Mouse (Mus musculus): ENCODE results near the gene Foxn3.

Foxn3 gene

DNA sequence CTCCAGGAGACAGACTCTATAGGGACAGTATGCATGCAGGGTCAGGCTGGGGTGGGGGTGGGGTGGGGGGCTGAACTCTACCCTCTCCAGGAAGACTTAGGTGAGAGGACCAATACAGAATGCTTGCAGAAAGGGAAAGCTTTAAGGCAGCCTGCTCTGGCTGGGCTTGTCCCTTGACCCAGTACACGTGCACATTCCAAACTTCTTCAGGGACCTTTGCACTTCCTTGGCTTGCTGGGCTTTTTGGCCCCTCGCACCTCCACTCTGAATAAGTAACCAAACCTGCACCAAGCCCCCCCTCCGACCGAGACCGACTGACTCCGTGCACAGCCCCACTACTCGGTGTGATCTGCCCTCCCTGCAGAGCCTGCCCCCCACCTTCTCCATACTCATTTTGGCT lies 151.3 kb downstream of the Foxn3 start:
- no peak for DNase-seq

DNA sequence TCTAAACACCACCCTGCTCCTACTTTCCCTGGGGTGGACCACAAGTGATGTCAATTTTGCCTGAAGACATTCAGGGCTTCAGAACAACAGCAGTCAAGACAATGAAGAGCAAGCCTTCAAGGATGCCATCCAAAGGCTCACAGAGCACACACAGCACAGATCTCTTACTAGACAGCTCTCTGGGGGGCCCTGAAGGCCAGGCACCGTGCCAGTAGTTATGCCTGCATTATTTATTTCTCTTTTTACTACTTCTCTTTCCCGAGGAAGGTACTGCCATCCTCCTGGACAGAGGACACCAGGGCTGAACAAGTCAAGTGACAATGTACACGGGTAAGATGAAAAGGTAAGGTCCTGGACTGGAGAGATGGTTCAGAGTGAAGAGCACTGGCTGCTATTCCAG lies 154.7 kb downstream of the Foxn3 start:
- no peak for DNase-seq

GRCm38 (mm10) chr12:99408089-99408488 lies 155.3 kb downstream of the Foxn3 start:
- DNase-seq: no peak

DNA sequence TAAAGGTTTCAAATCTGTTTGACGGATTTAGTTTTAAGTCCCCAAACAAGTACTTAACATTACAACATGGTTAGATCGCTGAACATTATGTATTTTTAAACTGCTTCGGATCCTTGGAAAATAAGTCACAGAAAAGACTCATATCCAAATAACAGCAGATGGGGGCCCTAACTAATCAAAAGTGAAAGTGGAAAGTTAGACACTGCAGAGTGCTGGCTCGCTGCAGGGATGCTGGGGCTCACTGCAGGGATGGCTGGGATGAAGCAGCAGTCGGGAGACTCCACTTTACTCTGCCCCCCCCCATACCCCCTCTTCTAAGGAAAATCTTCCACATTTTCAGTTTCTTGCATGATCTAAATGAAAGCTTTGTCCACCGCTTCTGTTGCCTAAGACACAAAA lies 156.1 kb downstream of the Foxn3 start:
- DNase-seq: no peak

DNA sequence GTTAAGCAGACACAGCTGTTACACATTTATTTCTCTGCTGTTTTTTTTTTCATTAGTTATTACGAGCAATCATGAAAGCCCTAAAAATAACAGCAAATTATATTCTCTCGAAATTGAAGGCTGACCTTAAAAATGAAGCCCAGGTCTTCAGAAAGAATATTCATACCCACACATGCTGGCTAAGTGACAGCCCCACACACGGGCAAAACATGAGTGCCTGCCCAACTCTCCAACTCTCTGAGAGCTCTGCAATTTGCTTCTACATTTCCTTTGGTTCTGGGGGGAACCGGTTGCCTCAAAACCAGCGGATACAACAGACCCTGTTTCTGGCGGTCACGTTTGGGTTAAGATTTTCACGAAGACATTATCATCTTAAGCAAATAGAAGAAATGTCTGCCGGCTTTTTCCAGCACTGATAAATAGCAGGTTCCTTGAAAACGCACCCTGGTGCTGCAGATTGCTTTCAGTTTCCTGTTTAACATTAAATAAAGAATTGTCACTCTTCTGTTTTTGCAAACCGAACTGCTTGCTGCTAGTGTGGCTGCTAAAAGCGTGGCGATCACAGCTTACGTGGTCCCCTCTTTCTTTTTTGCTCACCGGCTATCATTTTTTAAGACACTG lies 156.6 kb downstream of the Foxn3 start:
- peak in 1 of 2 experiments; percentile 18 for DNase-seq

DNA sequence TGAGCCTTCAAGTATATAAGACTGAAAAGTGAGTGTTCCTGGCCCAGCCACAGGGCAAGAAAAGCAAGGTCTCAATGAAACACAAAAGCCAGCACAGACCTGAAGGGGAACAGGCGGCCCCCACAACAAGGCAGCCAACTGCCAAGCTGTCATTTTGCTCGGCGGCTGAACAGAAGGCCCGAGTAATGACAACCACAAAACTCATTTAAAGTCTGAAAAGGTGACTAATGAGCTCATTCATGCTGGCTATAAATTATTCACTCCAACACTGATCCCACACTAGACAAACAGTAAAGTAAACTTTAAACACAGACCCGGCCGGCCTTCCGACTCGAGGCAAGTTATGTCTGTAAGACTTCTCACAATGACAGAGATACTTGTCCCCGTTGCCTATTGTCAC lies 157.1 kb downstream of the Foxn3 start:
- peak; percentile 43 to 52 for DNase-seq

DNA sequence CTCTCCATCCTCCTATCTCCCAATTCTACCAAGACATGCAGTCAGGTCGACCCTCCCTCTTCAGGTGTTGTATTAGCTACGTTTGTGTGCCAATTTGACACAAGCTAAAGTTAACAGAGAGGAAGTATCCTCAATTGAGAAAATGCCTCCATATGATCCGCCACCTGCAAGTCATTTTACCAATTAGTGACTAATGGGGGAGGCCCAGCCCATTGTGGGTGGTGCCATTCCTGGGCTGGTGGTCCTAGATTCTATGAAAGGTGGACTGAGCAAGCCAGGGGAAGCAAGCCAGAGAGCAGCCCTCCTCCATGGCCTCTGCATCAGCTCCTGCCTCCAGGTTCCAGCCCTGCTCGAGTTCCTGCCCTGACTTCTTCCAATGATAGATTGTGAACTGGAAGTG lies 158.0 kb downstream of the Foxn3 start:
- DNase-seq: no peak

DNA sequence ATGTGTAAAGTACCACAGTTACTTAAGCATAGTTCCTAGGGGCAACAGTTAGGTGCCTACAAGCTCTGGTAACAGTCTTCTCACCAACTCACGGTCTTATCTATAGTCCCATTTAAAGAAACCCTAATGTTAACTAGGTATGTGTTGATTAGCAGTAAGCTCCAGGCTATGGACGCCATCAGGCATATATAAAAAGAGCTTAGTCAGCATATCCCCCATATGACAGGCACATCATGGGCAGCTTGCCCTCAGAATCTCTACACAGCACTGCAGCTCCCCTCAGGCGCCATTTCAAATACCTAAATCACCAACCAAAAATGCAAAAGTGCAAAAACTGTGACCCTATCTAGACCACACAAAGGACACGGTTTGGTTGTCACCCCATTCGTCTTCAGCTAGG lies 160.4 kb downstream of the Foxn3 start:
- no peak for DNase-seq

DNA sequence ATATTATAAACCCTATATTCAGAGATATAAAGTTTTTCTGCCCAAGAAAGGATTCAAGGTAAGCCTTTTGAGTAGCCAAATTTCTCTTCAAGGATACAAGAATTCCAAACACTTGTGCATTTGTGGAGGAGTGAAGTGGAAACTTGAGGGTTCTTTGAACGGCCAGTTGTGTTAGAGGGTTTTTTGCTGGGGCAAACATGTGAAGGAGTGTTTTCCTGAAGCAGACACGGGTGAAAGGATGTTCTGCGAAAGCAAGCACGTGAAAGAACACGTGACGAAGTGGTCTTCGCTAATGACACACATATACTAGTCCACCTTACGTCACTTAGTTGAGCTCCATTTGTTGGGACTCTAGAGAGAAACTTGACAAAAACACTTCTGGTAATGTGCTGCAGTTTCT lies 162.5 kb downstream of the Foxn3 start:
- no peak for DNase-seq

DNA sequence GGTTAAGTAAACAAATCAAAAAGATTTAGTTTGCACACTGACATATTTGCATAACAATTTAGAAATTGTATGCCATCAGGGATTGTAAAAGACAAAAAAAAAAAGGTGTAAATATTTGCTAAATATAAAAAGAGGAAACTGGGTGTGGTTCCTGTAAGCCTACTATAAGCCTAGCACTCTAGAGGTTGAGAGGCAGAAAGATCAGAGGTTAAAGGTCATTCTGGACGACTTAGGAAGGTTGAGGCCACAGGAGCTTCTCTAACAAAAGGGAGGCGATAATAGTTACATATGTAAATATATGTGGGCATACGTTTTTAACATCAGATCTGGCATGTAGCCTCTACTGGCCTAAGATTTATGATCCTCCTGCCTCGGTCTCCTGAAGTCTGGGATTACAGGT lies 163.8 kb downstream of the Foxn3 start:
- no peak for DNase-seq

DNA sequence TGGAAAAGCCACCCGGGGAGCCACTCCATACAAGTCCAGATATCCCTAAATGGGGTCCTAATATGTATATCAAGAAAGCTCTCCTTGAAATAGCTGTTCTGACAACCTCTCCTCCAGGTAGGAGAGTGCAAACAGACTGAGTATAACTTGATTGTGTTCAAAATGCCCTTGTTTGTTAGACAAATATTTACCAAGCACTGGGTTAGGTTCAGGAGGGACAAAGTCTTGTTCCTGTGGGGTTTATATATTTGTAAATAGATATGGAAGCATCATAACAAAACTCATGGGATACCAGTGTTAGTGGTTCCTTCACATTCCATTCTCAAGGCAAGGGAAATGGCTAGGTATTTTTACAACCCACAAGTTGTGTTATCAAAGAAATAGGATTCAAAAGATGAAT lies 166.9 kb downstream of the Foxn3 start:
- no peak for DNase-seq

DNA sequence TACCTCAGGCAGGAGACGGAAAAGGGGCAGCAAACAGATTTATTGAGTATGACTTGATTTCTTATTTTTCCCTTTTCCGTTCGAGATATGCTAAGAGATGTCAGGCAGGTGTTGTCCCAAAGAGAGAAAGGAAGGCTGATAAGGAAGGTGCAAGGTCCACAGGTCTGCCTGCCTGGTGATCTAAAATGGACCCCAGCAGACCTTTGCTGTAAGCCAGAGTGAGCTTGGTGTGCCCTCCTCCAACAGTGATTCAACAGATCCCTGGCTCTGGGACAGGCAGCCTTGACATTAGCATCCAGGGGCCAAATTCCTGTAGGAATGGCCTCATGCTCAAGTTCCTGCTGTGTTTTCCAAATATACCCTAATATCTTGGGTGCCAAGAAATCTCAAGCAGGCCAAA lies 168.3 kb downstream of the Foxn3 start:
- no peak for DNase-seq

GRCm38 (mm10) chr12:99394676-99395075 lies 168.7 kb downstream of the Foxn3 start:
- DNase-seq: no peak

DNA sequence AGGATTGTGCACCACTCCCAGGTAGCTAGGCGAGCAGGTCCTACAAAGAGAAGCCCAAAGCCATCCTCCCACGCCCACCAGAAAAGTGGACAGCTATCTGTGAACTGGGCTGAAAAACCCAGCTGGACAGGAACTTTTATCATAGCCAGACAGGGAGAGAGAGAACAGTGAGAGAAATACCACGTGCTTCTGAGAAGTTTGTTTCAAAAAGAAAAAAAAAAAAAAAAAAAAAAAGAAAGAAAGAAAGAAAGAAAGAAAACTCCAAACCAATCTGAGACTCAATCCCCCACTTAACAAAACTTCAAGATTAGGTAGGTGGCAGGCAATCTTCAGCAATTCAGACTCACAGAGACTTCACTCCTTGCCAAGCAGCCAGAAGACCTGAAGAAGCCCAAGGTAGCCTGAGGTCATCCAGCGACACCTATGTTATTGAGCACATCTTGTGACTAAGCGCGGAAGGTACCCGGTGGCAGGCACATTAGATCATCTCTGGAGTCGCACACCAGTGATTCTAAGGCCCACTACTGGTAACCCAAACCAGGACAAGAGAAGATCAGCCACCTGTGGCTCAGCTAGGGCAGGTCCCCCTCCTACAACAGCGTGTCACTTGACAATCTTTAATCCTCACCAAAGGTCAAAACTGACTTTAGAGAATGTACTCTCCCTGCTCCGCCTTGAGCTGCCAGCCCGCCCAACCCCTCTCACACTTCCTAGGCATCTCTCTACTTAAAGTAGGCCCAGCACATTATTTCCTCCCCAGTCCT lies 169.3 kb downstream of the Foxn3 start:
- no peak for DNase-seq

GRCm38 (mm10) chr12:99392944-99393866 lies 170.2 kb downstream of the Foxn3 start:
- DNase-seq: peak; percentile 80 to 87

DNA sequence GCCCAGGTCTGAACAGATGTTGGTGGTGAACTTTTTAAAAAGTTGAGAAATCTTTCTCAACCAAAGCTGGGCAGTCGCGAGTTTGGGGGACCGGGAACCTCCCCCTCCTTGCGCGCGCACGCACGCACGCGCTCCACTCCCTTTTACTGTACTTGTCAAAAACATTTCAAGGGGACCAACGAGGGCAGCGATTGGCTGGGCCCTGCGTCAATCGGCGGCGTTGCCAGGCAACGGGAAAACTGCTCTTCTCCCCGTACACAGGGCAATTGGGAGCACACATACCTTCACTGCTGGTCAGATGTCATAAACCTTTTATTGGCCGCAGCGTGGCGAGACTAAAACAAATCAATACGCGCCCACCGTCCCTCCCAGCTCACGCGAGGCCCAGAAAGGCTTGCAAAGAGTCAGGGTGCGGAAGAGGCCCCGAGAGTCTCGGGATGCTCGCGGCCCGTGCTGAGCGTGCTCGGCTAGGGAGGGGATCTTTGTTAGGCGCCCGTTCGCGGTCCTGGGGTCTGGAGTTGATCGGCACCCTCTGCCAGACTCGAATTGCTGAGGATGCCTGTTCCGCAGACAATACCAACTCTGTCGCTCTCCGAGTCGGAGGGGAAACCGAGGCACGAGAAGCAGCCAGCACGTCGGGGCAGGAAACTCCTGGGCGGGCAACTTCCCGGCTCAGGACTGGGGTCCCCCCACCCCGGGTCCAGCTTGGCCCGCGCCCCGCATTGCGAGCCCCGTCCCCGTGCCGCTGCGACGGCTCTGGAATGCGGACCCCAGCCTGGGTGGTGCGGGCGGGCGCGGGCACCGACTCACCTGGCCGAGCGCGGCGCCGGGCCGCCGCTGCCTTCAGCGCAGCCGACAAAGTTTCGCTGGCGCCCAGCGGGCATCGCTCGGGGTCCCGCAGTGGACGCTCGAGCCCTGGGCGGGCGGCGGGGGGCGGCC lies 171.2 kb downstream of the Foxn3 start:
- peak; percentile 99 to 100 for DNase-seq

- DNase-seq: no peak
These were observed 173.0 kb downstream of the Foxn3 start for GRCm38 (mm10) chr12:99390429-99390828.

DNA sequence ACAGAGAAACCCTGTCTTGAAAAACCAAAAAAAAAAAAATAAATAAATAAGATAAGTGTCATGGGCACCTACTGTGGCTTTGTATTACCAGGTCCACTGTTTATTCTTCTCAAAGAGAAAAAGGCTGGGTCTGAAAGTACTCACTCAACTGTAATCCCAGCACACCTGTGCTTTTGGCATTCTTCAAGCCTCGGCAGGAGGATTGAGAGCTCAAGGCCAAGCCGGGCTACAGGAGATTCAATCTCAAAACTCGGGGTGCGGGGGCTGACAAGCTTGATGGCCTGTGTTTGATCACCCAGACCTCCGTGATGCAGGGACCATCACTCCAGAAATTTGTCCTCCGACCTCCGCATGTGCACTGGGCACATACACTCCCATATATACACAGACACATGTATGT lies 174.1 kb downstream of the Foxn3 start:
- no peak for DNase-seq

GRCm38 (mm10) chr12:99385897-99386834 lies 177.2 kb downstream of the Foxn3 start:
- no peak for DNase-seq

GRCm38 (mm10) chr12:99385073-99385472 lies 178.3 kb downstream of the Foxn3 start:
- DNase-seq: no peak

DNA sequence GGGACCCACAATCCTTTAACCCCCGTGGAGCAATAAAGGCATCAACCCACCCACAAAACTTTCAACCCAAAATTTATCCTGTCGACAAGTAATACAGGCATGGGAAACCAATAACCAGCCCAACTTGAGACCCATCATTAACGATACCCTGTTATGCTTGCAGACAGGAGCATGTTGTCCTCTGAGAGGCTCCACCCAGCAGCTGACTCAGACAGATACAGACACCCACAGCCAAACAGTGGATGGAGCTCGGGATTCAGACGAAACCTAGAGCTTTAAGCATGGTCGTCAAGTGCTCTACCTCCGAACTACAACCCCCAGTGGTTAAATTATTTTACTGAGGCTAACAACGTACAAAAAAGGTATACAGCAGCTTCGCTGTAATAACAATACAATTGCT lies 182.1 kb downstream of the Foxn3 start:
- DNase-seq: no peak

Measured in thymus, postnatal 36 days (tissue).